Comparison of ENCODE assay signal across 16 mouse cellular contexts in the genomic region with DNA sequence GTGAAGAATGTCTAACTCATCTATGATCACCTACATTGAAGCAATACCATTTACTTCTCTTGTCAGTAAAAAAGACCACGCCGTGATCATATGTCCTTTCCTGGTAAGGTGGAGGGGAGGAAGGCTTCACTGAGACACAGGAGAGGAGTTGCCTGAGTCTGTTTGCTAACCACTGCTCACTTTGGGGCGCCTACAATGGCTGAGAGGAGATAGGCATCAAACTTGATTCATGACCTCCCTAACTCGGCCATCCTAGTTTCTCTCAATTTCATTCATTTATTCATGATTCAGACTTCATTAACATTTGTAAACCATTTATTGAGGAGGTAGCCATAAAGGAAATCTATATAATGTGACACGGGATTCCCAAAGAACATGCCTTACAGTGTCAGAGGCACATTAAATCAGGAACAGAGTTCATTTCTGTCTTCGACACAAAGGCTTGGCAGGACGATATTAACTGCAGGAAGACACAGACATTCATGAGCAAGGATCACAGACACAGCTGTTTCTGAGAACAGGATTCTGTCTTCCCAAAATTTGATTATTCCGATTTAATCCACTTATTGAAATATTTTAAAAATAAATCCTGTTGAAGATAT.
"Had no signal": no experiment of that assay in that cellular context is flagged by ENCODE, and none has a peak within 500 bp of the region (broad histone marks: within the 10 kb centered on the region; RNA-seq: fewer than 3 reads in every experiment).

No protein-coding gene starts in this region.

- H3K9ac ChIP-seq: liver, embryonic 12.5 days; liver, embryonic 14.5 days; lung, embryonic 14.5 days; midbrain, embryonic 12.5 days; stomach, embryonic 15.5 days had no signal

- H3K4me3 ChIP-seq: liver, embryonic 12.5 days; midbrain, embryonic 10.5 days; midbrain, embryonic 12.5 days; myocyte; stomach, embryonic 15.5 days had no signal

- H3K27me3 ChIP-seq: midbrain, embryonic 12.5 days; stomach, embryonic 15.5 days had no signal

- ATAC-seq: liver, embryonic 12.5 days; midbrain, embryonic 16.5 days had no signal

- H3K36me3 ChIP-seq: liver, embryonic 12.5 days; midbrain, embryonic 10.5 days; midbrain, embryonic 12.5 days; stomach, embryonic 15.5 days had no signal

- H3K4me1 ChIP-seq: liver, embryonic 12.5 days; midbrain, embryonic 10.5 days; midbrain, embryonic 12.5 days; stomach, embryonic 15.5 days had no signal

- H3K9me3 ChIP-seq: liver, embryonic 12.5 days; midbrain, embryonic 10.5 days; midbrain, embryonic 12.5 days; stomach, embryonic 15.5 days had no signal

- H3K27ac ChIP-seq: liver, embryonic 12.5 days; liver, embryonic 14.5 days; midbrain, embryonic 10.5 days; midbrain, embryonic 12.5 days; stomach, embryonic 15.5 days; stomach, postnatal 0 days had no signal

- H3K4me2 ChIP-seq: liver, embryonic 12.5 days; lung, embryonic 14.5 days; midbrain, embryonic 12.5 days; stomach, embryonic 15.5 days had no signal

- DNase-seq: lung, adult 18-20 months; lung, embryonic 14.5 days; lung, postnatal 10 days; lung, postnatal 4 days; right cerebral cortex, postnatal 14 days; thymus, adult 2 months; thymus, postnatal 25 days; thymus, postnatal 4 days had no signal
